Mouse (Mus musculus) forebrain, embryonic 16.5 days (tissue): ENCODE measurements at regions not wholly inside any gene's neighbourhood (a gene's known extent, or its start where the extent isn't known, plus 50 kb on each side); places are given as distances from the start of the nearest gene placed in this dataset.
A peak's percentile ranks its signal among the peaks of the same experiment; 100 is the strongest.

Experiments
- ATAC-seq: fragments of 200-750 bp; cut with Nextera tagmentation; 2 replicates; pipeline ENCODE4 v1.8.0; 2017; ENCODE audit warnings: mild to moderate bottlenecking, moderate library complexity
- H3K27ac ChIP-seq: fragments of 300-500 bp; sonication (generic); 2 replicates; pipeline ENCODE4 v1.5.1; 2014; ENCODE audit warnings: low read length, control low read depth
- H3K27me3 ChIP-seq: fragments of 300-500 bp; sonication (generic); replicated peaks from 2 replicates; pipeline ENCODE4 v1.6.1; 2014; ENCODE audit warnings: low read length; ENCODE audit not compliant: control insufficient read depth, insufficient read depth
- H3K36me3 ChIP-seq: fragments of 300-500 bp; sonication (generic); 2 replicates; pipeline ENCODE4 v1.6.1; 2014; ENCODE audit not compliant: control insufficient read depth, insufficient read depth
- H3K4me1 ChIP-seq: fragments of 300-500 bp; sonication (generic); replicated peaks from 2 replicates; pipeline ENCODE4 v1.6.1; 2014; ENCODE audit warnings: low read length; ENCODE audit not compliant: control insufficient read depth, insufficient read depth
- H3K4me2 ChIP-seq: fragments of 300-500 bp; sonication (generic); 2 replicates; pipeline ENCODE4 v1.6.1; 2014; ENCODE audit warnings: mild to moderate bottlenecking, low read length, control low read depth
- H3K4me3 ChIP-seq: fragments of 300-500 bp; sonication (generic); replicated peaks from 2 replicates; pipeline ENCODE4 v1.5.1; 2014; ENCODE audit warnings: mild to moderate bottlenecking, low read length, control low read depth
- H3K9ac ChIP-seq: fragments of 300-500 bp; sonication (generic); replicated peaks from 2 replicates; pipeline ENCODE4 v1.6.1; 2014; ENCODE audit warnings: low read depth, low read length, control low read depth
- H3K9me3 ChIP-seq: fragments of 300-500 bp; sonication (generic); 2 replicates; pipeline ENCODE4 v1.6.1; 2016; ENCODE audit warnings: low read length; ENCODE audit not compliant: control insufficient read depth
- WGBS: fragments of 180-500 bp; shearing (Covaris S2); extraction: QIAGEN DNeasy Blood & Tissue Kit; methylation state at CpG from one replicate; pipeline ENCODE4 v1.1.7; 2014; 5-methylcytosine and 5-hydroxymethylcytosine counted together

DNA sequence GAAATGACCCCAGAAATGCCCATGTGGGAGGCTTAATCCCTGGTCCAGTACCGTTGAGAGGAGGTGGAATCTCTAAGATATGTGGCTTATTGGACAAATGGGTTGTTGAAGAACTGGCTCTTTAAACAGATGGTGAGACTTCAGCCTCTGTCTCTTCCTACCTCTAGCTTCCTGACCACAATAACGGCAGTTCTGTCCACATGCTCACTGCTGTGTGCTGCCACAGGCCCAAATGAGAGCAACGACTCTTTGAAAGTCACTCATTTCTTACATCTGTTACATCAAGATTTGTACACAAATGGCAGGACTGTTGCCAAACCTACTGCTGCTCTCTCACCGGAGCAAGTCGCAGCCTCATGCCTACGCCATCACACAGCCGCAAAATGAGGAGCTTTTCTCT, 217.6 kb upstream of the Slc7a11 start:
- 71% methylated on average over 7 of the region's 7 CpGs for WGBS
- Histone ChIP-seq H3K9ac (no peak overlapping the region), H3K9me3 (peaks cover 4% of the 10 kb centered on the region; the same call in 1 of the 2 replicates), H3K27ac (no peak overlapping the region), H3K36me3 (no peaks in the 10 kb centered on the region), H3K4me1 (no peaks in the 10 kb centered on the region; the same call in 1 of the 2 replicates), H3K4me2 (no peak overlapping the region), H3K27me3 (no peaks in the 10 kb centered on the region), H3K4me3 (no peak overlapping the region)
- no peak for ATAC-seq

DNA sequence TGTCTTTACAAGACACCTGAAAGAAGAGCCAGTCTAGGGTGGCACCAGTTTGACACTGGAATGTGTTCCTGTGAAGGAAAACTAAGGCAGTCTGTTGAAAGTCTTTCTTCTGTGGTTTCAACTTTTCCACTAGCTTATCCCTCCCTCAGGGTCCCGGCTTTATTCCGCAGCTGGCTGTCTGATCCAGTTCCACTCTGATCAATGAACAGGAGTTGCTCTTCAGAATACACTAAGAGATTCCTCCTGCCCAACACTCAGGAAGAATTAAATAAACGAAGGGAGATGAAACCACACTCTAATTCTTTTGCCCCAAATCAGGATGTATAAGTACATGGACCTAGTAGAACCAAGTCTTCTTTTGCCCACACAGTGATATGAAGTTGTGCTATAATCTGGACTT, 217.2 kb upstream of the Slc7a11 start:
- no peak overlapping the region for H3K4me2 ChIP-seq
- no peak overlapping the region for H3K9ac ChIP-seq
- H3K27me3 ChIP-seq: no peaks in the 10 kb centered on the region
- no peak overlapping the region for H3K4me3 ChIP-seq
- H3K9me3 ChIP-seq: peaks cover 4% of the 10 kb centered on the region; the same call in 1 of the 2 replicates
- no peaks in the 10 kb centered on the region; the same call in 1 of the 2 replicates for H3K4me1 ChIP-seq
- no peaks in the 10 kb centered on the region for H3K36me3 ChIP-seq
- no peak for ATAC-seq
- H3K27ac ChIP-seq: no peak overlapping the region
- WGBS: 91% methylated on average over 3 of the region's 3 CpGs

DNA sequence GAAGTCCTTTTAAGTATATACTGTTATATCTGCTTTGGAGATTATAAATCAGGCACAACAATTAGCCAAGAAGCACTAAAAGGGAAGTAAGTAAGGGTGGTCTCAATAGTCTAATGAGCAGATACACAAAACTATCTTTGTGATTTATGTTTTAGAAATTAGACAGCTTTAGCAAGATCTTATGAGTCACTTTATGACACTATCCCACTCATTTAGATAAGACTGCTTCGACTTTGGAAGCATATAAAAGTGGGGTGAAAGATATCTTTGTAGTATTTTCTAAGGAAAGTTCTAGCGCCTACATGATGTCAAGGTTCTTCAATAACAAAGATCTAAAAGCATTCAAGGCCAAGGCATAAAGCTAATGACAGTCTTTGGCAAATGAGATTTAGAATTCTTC, 214.5 kb upstream of the Slc7a11 start:
- no peaks in the 10 kb centered on the region for H3K4me1 ChIP-seq
- no peak for ATAC-seq

DNA sequence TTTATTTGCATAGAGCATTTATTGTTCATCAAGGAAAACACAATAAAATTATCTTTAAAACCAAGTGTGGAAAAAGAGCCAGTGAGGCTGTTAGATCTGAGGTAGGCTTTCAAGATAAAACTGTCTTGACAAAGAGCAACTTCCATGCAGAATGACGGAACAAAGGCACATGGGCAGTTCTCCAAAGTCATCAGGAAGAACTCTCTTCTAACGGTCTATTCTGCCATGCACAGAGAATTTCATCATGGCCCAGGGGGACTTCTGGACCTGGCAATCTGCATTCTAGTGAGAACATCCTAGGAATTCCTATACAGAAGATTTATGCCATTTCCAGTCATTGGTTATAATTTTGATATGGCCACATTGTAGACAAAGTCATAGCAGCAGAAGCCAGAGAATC, 211.0 kb upstream of the Slc7a11 start:
- WGBS: 59% methylated on average over 2 of the region's 2 CpGs
- Histone ChIP-seq H3K27me3 (no peaks in the 10 kb centered on the region), H3K9ac (no peak overlapping the region), H3K27ac (no peak overlapping the region), H3K9me3 (no peaks in the 10 kb centered on the region), H3K4me1 (no peaks in the 10 kb centered on the region), H3K4me3 (no peak overlapping the region), H3K36me3 (no peaks in the 10 kb centered on the region), H3K4me2 (no peak overlapping the region)
- ATAC-seq: no peak

More for the DNA sequence above, 214.5 kb upstream of the Slc7a11 start:
- H3K27ac ChIP-seq: no peak overlapping the region
- H3K4me2 ChIP-seq: no peak overlapping the region
- H3K27me3 ChIP-seq: no peaks in the 10 kb centered on the region
- H3K9ac ChIP-seq: no peak overlapping the region
- H3K9me3 ChIP-seq: peaks cover 4% of the 10 kb centered on the region; the same call in 1 of the 2 replicates
- no peaks in the 10 kb centered on the region for H3K36me3 ChIP-seq
- H3K4me3 ChIP-seq: no peak overlapping the region
- WGBS: 89% methylated on average over 2 of the region's 2 CpGs

DNA sequence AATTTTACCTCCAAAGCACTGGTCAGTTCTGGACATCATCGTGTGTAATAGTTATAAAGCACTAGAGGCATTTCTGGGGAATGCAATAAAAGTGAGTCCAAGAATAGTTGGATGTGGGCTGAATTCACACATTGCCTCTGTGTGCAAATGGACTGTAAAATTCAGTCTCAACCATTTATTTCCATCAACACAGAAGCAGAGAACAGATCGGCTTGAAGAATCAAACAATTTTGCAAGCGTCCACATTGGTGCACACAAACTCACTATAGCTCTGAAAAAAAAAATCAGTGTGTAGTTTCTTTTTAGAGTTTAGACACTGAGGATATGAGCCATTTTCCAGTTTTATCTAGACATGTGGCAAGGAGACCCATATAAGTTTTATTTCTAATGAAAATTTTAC, 208.9 kb upstream of the Slc7a11 start:
- H3K36me3 ChIP-seq: no peaks in the 10 kb centered on the region

DNA sequence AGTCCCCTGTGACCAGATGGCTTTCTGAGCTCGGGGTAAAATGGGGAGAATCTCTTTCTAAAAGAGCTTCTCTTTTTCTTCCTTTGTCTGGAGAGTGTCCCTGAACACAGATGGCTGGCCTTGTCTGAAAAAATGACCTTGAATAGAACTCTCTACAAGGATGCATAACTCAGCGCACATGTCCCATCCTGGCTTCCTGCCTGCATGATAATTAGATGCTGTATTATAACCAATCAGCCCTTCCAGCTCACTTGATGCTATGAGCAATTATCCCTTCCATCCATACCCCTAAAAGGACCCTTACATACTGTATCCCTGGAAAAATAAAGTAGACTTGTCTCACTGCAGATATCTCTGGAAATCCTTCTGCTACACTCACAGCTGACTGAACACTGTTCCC, 199.7 kb upstream of the Slc7a11 start:
- Histone ChIP-seq H3K27ac (no peak overlapping the region), H3K27me3 (no peaks in the 10 kb centered on the region), H3K9ac (no peak overlapping the region), H3K9me3 (no peaks in the 10 kb centered on the region), H3K4me2 (no peak overlapping the region), H3K4me1 (peaks cover 6% of the 10 kb centered on the region), H3K36me3 (no peaks in the 10 kb centered on the region), H3K4me3 (no peak overlapping the region)
- WGBS: 25% methylated on average over 2 of the region's 2 CpGs
- peak; percentile 49; the same call in 1 of the 2 replicates for ATAC-seq

More for the DNA sequence above, 208.9 kb upstream of the Slc7a11 start:
- Histone ChIP-seq H3K9me3 (no peaks in the 10 kb centered on the region), H3K4me3 (no peak overlapping the region), H3K4me1 (no peaks in the 10 kb centered on the region), H3K4me2 (no peak overlapping the region), H3K27me3 (no peaks in the 10 kb centered on the region), H3K27ac (no peak overlapping the region), H3K9ac (no peak overlapping the region)
- no peak for ATAC-seq
- 96% methylated on average over 3 of the region's 3 CpGs for WGBS

DNA sequence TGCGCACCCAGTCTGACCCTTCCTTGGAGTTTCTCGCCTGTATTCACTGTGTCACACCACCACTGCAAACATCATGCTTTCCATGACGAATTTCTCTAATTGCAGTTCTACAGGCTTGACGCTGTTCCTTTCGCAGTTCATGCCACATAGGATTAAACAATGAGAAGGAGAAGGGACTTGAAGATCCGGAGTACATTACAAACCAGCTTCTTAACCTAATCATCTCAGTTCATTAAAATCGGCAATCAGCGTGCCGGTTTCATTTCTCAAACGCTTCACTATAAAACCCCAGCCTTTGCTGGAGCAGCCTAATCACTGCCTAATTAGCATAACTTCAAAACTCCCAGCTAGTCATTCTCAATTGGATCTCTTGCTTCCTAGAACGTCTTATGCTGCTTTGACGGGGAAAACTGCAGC, 196.5 kb upstream of the Slc7a11 start:
- Histone ChIP-seq H3K27me3 (no peaks in the 10 kb centered on the region), H3K36me3 (no peaks in the 10 kb centered on the region), H3K27ac (no peak overlapping the region), H3K4me3 (peak overlapping the region; percentile 20), H3K4me1 (peaks cover 7% of the 10 kb centered on the region), H3K9me3 (no peaks in the 10 kb centered on the region), H3K9ac (no peak overlapping the region), H3K4me2 (peak overlapping the region; percentile 41)
- WGBS: 15% methylated on average over 12 of the region's 12 CpGs
- peak; percentile 67 for ATAC-seq

DNA sequence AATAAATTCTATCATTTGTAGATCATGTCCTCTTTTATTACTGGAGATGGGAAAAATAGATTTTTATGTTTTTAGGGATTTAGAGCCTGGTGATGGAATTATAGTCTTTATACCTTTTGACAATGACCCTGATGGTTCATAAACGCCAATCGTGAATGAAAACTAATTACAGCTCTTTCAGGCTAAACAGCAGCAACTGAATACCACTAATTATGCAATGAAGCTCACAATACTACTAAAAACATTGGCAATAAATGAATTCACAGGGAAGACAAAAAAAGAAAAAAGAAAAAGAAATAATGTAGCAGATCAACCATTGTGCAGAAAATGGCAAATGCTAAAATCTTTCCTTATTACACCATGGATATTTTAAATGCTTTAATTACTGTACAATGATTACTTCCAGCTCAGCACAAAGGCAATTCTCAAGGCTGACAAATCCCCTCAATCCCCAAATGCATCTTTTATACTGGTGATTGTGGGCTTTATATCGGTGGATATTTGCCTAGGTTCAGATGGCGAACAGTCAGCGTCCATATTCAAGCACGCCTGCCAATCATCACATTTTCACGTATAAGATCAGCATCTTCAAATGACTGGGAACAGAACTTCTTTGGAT, 191.2 kb upstream of the Slc7a11 start:
- 9% methylated on average over 7 of the region's 7 CpGs for whole genome bisulfite sequencing
- H3K27ac ChIP-seq: no peak overlapping the region
- 0 out of 2 replicates have a peak overlapping the region, but pooled peaks have one; percentile 6 for H3K4me2 ChIP-seq
- H3K4me1 ChIP-seq: 0 out of 2 replicates have a peak, but pooled peaks cover 3% of the 10 kb centered on the region
- H3K9ac ChIP-seq: no peak overlapping the region
- no peaks in the 10 kb centered on the region for H3K9me3 ChIP-seq
- ATAC-seq: peak; percentile 74
- H3K27me3 ChIP-seq: no peaks in the 10 kb centered on the region
- no peaks in the 10 kb centered on the region for H3K36me3 ChIP-seq
- no peak overlapping the region for H3K4me3 ChIP-seq

DNA sequence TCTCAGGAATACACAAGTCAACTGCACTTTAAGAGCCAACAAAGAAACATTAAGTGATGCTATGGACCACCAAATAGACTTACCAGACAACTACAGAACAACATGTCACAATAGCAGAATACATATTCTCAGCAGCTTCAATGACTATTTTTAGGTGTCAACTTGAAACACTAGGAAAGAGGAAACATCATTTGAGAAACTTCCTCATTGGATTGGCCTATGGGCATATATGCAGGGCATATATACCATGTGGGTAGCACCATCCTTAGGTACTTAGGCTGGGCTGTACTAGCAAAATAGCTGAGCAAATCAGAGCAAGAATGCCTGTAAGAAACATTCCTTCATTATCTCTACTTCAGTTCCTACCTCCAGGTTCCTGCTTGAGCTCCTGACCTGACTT, 187.9 kb upstream of the Slc7a11 start:
- Histone ChIP-seq H3K9me3 (no peaks in the 10 kb centered on the region), H3K36me3 (no peaks in the 10 kb centered on the region), H3K27ac (no peak overlapping the region), H3K4me2 (no peak overlapping the region), H3K27me3 (no peaks in the 10 kb centered on the region), H3K4me3 (no peak overlapping the region), H3K9ac (no peak overlapping the region), H3K4me1 (0 out of 2 replicates have a peak, but pooled peaks cover 3% of the 10 kb centered on the region)
- ATAC-seq: no peak
